Mouse (Mus musculus) kidney, adult 8-10 months (tissue): ENCODE measurements at regions not wholly inside any gene's neighbourhood (a gene's known extent, or its start where the extent isn't known, plus 50 kb on each side); places are given as distances from the start of the nearest gene placed in this dataset.
A peak's percentile ranks its signal among the peaks of the same experiment; 100 is the strongest.

Experiments used
- DNase-seq, 2 experiments: peaks; one replicate each; pipeline ENCODE4 v3.0.0; 2022

DNA sequence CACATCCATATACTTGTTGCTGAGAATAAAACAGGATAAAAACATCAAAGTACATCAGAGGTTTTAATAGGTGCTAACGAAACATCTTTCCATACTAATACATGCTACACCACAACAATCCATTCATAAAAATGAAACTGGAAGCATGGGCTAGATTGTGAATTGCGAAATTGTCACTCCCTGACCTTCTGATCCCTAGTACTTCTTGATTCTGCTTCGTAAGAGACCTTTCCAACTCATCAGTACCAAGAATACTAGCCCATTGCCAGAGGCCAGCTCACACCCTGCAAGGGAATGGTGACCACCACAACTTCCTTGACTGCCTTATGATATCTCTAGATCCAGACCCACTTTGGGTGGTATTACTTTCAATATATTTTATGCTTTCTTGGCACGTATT is 177.3 kb upstream of the Cdyl start:
- DNase-seq = no peak

DNA sequence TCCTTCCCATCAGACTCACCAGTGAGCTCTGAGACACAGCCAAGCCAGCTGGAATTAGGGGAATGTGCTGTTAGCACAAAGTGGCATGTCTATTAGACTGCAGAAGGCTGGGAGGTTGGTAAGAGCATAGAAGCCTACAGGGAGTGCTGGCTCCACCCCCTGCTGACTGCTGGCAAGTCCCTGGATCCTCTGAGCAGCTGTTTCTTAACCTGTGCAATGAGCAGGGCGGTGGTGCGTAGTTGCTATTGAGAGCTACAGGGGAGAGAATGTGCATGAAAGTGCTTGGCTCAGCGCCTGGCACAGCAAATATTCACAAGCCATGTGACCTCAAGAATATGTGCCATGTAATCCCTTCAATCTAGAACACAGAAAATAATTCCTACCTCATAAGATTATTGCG is 173.5 kb upstream of the Cdyl start:
- DNase-seq = peak; percentile 40 to 61

DNA sequence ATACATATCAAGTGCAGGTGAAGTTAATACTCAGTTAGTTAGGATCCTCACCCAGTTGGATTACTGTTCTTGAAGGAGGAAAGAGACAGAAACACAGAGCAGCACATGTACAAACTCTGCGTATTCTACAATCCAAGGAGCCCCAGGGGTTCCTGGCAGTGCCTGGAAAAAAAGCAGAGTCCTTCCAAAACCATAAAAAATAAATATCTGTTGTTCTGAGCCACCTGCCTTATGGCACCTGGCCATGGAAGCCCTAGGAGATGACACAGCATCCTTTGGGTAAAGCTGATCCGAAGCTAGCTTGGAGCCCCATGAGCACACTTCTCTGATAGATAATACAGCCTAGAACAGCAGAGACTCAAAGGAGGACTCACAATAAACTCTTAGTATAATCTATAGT is 159.9 kb upstream of the Cdyl start:
- no peak for DNase-seq

DNA sequence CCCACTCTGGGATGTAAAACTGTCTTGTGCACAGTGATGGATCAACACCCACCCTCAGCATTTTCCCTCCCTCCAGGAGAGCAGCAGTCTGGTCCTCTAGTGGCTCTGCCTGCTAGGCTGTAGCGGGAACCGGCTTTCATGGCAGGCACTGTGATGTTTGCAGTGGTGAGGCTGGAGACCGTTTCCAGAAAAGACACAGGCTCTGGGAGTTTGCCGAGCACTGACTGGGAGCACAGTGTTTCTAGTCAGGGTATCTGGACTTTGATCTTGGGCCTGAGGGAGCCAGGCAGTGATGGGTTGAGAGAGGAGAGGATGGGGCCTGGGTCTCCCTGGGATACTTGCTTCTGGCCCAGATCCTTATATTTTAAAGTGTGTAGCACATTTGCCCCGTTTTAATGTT is 158.7 kb upstream of the Cdyl start:
- DNase-seq = no peak

DNA sequence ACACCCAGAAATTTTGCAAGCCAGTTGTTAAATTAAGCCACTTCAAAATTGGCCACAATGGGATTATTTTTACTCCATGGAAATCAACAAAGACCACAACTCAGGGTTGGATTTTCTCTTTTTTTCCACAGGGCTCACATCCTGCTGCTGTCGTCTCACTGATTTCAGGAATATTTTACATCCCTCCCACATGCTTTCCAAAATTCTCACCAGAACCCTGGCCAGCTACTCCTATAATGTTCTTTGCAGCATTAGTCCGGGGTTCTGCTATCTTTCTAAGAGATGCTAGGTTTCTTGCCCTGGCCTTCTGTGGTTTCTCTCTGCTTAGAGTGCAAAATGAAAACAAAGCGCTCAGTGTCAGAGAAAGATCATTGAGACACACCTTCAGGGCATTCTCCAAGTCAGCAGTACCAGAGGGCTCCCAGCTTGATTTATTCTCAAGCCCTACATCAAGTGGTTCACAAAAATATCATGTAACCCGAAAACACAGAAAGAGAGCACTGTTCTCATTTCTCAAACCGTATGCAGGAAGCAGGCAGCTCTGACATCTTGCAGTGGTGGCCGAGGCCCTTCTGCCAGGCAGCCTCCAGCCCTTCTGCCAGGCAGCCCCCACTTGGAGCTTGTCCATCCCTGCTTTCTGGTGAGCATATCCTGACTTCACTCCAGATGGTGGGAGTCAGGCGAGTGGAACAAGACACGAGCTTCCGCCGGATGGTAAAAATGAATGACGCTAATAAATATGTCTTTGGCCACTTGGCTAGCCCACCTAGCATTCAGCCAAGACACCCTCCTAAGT is 158.1 kb upstream of the Cdyl start:
- DNase-seq = no peak

DNA sequence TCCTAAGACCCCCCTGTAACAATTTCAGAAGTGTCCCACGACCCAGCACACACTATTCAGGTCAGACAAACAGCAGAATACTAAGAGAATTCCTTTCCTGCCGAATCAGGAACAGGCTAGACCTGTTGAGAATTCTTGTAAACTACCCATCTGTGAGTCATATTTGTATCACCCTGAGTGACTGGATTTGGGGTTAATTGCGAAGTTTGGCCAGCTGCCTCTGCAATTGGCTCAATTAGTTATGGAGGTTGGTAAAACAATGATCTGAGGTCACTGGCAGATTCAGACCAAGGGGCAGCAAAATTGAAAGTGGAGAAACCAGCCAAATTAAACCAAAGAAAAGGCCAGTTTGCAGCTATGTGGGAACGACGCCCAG is 157.5 kb upstream of the Cdyl start:
- peak; percentile 19 to 34 for DNase-seq

DNA sequence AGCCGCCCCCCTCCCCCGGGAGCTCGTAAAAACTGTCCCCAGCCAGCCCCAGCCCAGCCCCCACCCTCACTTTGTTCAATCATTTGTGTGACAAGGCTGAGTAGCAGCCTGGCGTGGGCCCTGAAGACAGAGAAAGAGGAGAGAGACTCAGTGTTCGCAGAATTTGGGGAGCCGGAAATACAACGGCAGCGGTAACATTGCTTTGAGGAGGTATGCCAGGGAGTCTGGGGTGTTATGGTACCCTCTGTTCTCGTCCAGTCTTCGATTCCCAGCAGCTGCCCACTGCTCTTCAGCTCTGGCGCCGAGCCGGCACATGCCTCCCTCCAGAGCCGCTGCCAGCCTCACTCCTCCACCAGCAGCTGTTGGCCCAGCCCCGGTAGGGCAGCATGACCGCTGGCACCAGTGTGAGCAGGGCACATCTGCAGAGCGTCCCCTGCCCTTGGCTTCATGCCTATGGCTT is 156.2 kb upstream of the Cdyl start:
- DNase-seq = peak; percentile 5 to 9

DNA sequence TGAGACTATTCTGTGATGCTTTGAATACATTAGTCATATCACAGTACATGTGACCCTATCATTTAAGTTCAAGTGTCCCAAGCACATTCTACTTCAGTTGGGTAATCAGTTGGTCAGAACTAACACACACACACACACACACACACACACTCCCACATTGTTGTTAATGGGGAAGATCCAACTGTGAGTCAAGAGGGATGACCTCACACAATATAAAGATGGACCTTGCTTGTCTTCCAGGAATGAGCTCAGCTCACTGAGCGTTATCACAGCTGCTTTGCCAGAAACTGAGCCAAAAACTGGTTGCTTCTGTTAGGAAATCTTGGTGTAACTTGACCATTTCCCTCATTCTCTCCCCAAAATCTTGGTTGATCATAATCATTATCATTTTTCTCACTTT is 152.4 kb upstream of the Cdyl start:
- no peak for DNase-seq

DNA sequence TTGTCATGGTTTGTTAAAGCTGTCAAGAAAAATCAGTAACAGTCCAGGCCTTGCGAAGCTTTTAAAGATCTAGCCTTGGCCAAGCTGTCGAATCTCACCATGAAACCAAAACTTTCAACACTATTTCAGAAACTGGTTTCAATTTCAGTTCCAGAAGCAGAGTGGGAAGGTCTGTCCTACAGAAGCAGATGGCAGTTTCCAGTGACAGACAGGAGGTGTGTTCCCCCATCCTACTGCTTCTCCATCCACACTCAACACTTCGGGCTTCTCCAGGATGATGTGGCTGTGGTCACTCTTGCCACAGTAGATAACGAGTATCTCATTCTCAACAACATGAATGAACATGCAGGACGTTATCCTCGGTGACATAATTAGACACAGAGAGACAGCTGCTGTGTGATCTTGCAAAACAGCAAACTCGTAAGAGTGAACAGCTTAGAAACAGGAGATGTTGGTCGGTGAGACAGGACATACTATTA is 147.6 kb upstream of the Cdyl start:
- no peak for DNase-seq

DNA sequence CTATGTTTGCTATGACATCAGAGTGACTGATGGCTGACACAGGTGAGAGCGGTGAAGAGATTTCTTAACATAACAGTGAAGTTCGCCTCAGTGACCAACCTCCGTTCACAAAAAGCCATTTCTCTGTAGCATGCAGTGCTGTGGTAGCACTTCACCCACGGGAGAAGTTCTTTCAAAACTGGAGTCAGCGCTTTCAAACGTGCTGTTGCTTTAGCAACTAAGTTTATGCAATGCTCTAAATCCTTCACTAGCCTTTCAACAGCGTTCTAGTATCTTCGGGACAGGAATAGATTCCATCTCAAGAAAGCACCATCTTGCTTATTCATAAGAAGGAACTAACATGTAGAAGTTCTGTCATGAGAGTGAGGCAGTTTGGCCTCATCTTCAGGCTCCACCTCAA is 146.5 kb upstream of the Cdyl start:
- DNase-seq = no peak

DNA sequence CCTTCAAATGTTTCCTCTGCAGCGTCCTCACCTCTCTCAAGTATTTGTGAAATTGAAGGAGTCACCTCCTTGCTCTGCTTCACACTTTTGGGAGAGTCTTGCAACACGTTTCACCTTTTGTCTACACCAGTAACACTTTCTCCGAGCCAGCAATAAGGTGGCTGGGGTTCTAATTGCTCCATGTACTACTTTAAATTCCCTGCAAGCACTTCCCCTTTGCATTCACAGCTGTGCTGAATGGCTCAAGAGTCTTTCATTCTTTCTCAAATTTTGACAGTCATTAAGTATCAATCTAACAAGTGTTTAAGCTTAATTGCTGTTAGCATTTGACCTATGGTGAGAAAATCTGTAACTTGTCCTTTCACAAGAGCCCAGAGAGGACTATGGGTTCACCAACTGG is 144.3 kb upstream of the Cdyl start:
- DNase-seq = no peak

DNA sequence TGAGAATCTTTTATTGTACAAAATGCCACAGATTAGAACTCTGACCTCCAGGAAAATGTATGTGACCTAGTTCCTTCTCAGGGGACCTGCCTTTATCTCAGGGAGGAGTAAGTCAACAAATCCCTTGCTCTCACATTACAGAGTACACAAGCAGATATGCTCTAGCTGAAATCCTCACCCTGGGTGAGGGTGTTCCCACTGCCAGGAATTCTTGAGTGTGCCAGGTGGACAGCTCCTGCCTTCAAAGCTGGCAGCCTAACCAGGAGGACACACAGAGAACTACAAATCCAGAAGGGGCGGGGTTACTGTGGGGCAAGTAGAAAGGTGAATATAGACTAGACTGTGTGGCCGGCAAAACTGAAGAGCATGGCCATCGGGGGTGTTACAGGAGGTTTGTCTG is 141.9 kb upstream of the Cdyl start:
- no peak for DNase-seq

DNA sequence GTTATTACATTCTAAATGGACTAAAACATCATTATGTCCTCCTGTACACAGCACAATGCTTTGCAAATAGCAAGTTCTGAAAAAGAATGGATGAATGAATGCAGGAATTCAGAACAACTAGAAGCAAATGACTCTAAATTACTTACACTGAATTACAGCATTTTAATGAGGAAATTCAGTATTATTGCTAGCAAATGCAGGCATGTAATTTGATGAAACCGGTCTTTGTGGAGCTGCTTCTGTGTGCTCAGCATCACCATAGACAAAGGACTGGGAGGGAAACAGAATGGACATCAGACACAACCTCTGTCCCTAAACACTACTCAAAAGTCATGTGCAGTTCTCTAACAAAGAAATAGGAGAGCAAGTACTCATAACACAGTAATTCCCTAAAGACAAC is 137.4 kb upstream of the Cdyl start:
- no peak for DNase-seq

DNA sequence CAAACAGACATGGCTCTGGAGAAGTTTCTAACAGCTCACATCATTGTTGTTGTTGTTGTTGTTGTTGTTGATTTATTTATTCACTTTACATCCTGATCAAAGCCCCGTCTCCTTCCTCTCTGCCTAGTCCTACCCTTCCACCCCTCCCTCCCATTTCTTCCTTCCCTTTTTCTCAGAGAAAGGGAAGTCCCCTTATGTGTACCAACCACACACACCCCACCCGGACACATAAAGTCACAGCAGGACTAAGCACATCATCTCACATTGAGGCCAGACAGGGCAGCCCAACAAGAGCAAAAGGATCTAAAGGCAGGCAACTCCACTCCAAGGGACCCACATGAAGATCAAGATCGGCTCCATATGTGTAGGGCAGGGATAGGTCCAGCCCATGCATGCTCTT is 130.1 kb upstream of the Cdyl start:
- no peak for DNase-seq

DNA sequence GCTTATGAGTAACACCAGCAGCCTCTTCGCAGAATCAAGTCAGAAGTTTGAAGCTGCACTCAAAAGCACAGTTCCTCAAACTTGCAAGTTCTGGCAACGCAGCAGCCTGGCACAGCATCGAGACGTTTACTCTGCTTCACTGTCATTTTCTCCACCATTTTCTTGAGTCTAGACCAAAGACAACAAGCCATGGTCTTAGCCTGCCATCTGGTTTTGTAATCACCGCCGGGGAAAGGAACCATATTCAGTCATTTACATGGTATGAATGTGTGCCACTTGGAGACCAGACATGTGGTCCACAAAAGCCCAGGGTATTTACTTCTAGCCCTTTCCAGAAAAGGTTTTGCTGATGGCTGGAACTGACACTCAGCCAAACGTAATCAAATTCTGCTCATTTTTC is 122.5 kb upstream of the Cdyl start:
- DNase-seq = no peak

DNA sequence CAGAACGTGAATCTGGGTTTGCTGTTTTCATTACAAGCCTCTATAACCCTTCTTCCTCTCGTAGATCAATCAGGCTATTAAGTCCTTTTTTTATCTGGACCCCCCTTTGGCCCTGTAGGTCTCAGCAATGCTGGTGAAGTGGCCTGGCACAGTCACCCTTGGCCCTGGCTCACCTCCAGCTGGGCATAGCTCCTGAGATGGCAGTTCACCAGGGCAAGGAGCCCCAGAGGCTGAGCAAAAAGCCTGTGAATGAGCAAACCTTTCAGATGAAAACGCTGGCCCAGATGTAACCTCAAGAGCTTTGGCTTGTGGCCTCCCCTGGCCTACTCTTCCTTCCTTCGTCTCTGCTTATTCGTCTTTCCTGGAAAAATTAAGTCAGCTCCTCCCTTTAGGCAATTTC is 121.7 kb upstream of the Cdyl start:
- DNase-seq = peak; percentile 15 to 28

DNA sequence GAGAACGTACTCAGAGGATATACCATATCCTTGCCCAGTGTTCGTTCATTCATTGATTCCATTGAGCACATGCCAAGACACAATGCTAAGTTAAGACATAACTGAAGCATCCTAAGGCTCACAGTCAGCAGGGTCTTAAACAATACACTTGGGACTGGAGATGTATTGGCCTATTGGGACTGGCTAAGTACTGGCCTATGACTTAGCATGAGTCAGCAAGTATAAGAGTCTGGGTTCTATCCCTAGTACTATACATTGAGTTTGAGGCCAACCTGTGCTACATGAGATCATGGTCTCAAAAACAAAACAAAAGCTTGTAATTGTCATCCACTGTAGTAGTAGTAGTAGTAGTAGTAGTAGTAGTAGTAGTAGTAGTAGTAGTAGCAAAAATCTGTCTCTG is 119.2 kb upstream of the Cdyl start:
- no peak for DNase-seq

DNA sequence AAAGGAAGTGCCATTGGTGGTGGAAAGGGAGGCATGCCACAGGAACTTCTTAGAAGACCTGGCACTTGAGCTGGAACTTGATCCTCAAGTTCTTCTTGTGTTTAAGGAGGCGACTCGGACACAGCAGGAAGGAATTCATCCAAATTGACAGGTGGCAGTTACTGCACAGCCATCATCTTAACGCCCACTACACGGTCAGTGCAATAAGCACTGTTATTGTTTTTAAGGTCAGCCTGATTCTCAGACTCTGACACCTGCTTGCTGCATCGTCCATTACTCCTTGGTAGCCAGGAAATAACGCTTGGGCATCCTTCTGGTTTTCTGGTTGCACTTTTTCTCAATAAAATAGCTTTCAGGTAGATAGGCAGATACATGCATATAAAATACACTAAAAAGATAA is 118.6 kb upstream of the Cdyl start:
- DNase-seq = no peak

DNA sequence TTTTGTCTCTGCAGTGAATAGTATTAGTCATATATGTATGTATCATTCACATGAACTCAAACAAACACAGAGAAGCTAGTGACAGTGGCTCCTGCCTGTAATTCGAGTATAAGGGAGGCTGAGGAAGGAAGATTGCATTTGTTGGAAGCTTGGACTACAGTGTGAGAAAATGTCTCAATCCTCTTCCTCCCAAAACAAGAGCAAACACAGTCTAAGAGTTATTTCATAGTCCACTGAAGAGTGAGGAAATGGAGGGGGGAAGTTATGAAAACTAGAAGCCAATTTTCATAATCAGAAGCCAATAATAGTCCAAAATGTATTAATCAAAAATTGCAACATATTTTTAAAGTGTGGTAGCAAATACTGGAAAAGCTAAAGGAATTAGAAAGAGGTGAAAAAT is 95.6 kb upstream of the Cdyl start:
- DNase-seq = no peak

DNA sequence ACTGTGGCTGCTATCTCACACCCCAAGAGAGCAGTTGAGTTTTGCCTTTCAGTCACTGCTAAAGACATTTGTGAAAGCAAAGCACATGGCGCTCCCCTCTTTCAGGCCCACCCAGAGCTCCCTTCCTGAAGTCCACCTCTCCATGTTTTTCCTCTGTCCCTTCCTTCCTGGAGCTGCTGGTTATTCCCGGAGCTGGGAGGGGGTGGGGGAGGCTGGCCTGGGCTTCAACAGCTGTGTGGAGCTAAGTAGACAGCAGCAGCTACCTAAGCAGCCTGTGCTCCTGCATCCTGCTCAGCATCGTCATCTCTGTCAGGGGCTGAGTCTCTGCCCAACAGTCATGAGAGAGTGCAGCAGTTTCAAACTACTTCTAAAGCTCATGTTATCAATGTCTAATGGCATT is 78.0 kb upstream of the Cdyl start:
- DNase-seq = no peak

DNA sequence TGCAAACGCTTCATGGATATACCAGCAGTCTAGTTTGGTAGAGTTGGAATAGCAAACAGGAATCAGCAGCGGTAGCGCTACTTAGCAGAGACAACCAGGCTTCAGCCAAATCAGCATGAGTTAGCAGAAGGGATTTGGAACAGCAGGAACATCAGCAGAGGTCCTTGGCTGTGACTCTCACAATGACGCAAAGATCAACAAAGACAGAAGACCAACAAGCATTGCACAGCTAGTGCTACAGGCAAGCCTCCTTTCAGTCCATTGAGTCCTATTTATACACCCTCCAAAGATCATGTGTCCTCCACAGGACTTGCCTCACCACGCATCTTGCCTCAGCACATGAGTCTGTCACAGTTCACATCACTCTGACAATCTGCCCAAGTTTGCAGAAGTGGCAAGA is 61.6 kb upstream of the Cdyl start:
- no peak for DNase-seq

DNA sequence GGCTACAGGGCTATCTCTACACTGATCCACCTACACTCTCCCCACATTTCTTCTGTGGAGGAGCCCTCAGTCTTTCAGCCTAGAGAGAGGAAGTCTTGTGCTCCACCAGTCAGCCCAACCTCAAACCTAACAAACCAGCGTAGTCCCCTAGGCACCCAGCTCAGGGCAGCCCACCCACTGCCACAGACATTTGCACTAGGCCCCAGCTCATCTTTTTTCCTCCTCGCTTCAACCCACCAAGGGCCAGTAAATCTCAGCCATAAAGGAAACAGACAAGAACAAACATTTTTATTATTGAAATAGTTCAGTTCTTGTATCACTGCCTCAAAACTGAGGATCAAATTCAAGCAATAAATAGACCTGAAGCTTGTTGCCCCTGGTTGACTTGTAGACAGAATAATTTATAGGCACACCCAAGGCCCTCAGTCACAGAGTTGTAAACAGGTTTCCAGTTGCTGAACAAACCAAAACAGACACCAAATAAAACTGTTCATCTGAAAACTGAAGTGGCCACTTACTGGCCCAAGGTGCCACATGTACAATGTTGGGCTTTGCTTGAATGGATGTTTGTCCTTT is 58.0 kb upstream of the Cdyl start:
- no peak for DNase-seq

DNA sequence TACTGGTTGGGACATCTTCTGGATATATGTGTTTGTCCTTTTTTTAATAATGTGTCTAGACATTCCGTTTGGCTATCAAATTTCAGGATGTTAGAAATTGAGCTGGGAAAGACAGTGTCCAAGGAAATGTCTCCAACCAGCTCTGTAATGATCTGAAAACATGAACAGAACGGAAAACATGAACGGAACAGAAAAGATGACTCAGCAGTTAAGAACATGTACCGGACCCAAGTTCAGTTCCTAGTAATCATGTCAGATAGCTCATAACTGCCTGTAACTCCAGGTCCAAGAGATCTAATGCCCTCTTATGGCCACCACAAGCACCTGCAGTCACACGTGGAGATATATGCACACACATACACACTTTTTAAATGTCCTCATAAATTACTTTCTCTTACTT is 56.6 kb upstream of the Cdyl start:
- DNase-seq = no peak

DNA sequence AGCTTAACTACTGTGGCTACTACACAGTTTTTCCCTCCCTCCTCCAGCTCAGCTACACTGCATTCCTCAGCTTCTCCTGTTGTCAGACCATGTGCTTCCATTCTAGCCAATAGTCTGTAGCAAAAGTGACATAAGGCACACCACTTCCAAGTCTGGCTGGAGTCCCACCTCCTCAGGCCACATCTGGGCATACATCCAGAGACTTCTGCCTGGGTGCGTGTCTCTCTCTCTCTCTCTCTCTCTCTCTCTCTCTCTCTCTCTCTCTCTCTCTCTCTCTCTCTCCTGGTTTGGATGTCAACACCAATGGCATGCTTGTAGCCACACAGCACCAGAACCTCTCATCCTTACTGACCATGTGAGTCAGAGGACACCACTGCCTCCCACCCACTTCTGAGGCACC is 55.6 kb upstream of the Cdyl start:
- no peak for DNase-seq

DNA sequence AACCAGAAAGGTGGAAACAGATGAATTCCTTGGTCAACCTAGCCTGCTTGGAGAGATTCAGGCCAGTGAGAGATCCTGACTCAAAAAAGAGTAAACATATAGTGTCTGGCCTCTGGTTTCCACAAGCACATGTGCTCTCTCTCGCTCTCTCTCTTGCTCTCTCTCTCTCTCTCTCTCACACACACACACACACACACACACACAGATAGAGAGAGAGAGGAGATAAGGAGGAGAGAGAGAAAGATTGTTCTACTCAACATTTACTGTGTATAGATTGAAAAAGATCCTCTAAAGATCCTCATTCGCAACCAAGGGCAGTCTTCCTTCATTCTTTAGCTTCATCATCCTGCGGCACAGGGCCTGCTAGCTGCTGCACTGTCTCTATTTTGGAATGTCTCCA is 54.9 kb upstream of the Cdyl start:
- no peak for DNase-seq
